Mouse (Mus musculus): ENCODE results near the gene Fzr1. TPM values are rescaled to one million over a fixed set of nuclear protein-coding genes. Genes with fewer than 3 reads are reported as not detected.

The Fzr1 gene
- total RNA-seq (2021): 10 to 100 TPM; 55.4 to 56.8 TPM

DNA sequence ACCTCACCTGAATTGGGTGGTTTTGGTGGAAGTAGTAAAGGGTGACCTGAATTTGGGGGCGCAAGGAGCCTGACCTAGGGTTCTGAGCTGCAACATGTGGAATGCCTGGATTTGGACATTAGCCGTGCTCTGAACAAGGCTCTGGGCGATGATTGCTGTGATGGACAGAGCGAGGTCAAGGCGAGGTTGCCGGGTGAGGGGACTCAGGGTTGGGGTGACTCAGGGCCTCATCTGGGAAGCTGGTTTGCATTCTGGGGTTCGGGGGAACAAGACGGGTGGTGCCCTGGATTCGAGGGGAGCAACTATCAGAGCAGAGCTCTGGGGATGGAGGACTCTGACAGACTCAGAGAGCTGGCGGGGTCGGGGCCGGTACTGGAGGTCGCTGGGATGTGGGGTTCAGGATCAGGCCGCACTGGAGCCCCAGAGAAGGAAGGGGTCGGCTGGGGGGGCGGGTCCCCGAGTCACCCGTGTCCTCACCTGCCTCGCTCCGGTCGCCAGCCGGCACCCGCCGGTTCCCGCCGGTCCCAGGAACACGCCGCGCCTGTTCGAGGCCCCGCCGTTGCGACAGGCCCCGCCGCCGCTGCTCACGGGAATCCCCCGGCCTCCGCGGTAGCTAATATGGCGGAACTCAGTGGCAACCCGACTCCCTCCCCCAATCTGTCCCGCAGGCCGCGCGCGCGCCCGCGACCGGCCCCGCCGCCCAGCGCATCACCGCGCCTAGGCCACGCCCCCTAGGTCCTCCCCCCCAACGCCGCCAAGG is at the start of gene Fzr1:
Gene Fzr1, minus strand, starts transcription at position 724 of the 760 bp plus-strand sequence.
- DNase-seq: no peak

DNA sequence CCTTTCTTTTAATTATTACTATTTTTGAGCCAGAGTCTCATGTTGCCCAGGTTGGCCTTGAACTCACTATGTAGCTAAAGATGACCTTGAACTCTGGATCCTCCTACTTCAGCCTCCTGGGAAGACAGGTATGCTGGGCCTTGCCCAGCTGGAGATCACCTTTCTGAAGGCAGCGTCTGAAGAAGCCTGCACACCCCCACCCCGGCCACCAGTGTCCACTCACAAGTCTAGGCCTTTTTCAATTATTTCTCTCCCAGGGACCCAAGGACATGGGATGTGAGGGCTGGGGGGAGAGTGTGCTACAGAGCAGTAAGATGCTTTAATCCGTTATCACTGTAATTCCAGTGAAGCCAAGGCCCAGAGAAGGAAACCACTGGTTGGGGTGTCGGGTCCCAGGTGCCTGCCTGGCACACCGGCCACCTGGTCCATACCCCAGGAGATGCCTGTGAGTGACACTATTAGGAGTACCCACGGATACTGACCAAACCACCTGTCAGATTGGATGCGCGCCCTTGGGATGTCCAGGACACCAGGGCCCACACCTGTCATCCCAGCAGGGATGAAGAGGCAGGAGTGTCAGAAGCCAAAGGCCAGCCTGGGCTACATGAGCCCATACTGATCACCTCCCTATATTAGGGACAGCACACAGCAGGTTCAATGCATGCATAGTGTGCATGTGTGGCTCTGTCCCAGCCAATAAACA is 49.6 kb upstream of the Fzr1 start:
- DNase-seq: peak; percentile 16

- no peak for DNase-seq
Observed at GRCm38 (mm10) chr10:81427327-81427726, 49.0 kb upstream of the Fzr1 start.

DNA sequence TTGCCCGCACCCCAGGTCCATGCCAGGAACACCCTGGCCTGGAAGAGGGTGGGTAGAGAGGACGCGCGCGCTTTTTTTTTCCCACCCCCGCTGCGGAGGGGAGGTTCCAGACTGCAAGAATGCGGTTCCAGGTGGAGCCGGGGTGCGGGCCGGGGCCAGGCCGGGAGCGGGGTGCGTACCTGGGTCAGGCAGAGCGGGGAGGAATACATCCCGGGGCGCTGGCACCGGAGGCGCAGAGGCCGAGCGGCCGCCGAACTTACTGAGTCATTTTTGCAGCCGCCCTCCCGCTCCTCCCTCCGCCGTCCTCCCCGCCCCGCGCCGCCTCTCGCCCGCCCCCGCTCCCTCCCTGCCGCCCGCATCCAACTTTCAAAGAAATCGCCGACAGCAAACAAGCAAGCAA is 48.6 kb upstream of the Fzr1 start:
- DNase-seq: peak; percentile 76

- peak; percentile 53 for DNase-seq
Observed at GRCm38 (mm10) chr10:81426081-81426671, 47.9 kb upstream of the Fzr1 start.

DNA sequence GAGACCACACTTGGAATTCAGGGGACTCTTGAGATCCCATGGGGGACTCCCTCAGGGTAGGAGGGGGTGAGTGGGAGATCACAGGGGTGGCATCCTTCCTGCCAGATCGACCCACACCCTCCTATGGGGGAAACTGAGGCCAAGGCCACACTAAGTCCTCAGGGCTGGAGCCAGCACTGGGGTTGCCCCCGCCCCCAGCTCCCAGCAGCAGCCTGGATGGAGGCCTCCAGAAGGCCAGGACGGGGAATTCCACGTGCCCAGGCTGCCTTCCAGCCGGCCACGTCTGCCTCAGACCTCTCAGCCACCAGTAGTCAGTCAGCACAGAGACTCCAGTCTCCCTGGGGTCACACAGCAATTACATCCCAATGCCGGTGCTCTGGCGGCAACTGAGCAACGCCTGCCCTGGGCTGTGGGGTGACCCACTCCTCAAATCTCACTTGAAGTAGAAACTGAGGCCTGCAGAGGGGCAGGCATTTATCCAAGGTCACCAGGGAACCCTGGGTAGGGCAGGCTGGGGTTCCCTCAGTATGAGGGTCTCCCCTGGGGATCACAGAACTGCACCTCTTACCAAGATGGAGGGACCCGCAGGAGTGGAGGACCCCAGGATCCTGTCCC is 47.0 kb upstream of the Fzr1 start:
- peak; percentile 64 for DNase-seq

DNA sequence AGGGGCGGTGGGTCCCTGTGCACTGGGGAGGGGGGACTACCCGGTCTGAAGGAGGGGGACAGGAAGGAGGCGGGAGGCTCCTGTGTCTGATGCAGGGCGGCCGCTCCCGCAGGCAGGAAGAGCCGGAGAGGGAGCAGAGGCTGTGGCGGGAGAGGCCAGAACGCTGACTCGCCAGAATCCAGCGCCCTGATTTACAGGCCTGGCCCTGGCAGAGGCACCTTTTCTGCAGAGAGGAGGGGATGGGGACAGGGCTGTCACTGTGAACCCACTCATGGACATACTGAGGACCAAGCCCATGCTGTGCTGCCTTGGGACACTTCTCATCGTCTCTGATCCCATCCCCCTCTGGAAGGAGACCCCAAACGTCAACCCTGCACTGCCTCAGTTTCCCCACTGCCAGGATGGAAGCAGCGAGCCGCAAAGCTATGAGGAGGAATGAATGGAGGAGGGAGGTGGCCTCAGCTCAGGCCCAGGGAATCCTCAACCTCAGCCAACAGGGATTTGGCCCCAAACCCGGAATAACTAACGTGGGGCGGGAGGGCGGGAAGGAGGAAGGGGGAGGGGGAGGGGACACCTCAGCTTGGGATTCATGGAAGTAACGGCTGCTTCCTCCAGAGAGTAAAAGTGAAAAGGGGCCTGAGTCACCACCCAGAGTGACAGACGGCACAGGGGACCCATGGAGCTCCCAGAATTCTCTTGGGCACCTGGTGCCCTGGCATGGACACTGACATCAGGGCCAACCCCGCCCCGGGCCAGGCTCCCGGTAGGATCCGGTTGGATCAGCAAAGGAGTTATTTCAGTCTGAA is 46.1 kb upstream of the Fzr1 start:
- peak; percentile 78 for DNase-seq

DNA sequence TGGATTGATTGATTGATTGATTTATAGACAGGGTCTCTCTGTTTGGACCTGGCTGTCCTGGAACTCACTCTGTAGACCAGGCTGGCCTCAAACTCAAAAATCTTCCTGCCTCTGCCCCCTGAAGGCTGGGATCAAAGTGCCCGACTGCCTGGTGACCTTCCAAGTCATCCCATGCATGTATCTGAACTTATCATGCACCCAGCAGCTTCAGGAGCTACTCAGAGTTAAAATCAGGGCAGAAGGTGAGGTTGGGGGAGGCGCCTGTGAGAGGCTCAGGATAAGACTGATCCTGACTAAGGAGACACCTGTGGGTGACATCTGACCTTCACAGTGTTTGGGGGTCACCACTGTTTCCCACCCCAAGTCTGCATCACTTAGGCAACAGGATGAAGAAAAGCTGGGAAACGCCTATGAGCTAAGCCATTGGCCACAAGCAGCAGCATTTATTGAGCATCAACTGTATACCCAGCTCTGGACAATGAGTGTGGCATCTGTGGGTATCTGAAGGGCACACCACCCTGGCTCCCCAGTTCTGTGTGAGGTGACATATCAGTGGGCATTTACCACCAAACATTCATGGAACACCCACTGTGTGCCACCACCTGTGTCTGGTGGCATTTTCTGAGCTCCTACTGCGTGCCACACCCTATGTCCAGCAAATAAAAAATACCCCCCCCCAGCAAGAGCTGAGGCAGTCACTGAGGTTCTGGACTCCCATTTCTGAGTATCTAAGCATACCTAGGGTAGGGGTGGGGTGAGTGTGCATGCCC is 45.3 kb upstream of the Fzr1 start:
- peak; percentile 7 for DNase-seq

DNA sequence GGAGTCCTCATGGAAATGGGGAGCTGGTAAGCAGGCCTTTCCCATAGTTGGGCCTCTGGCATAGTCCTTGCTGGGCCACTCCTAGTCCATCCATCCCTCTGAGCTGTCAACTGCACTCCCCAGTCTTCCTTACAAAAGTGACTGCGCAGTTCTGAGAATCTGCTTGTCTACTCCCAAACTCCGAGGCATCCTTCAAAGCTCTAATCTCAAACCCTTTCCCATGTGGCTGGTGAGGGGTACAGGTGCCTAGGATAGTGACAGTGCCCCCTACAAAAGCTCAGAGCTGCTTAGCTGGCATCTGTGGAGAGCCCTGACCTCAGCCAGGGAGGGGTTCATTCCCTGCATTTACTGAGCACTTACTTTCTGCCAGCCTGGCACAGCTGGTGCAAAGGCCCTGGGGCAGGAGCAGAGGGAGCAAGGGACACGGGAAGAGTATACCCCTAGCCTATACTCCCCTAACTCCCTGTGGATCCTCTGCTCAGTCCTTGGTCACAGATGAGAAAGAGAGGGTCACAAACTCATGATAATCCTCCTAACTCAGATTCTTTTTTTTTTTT is 44.4 kb upstream of the Fzr1 start:
- DNase-seq: peak; percentile 5

GRCm38 (mm10) chr10:81422191-81422590 is 43.9 kb upstream of the Fzr1 start:
- DNase-seq: peak; percentile 5

- DNase-seq: peak; percentile 32
Observed at GRCm38 (mm10) chr10:81421797-81422100, 43.4 kb upstream of the Fzr1 start.

DNA sequence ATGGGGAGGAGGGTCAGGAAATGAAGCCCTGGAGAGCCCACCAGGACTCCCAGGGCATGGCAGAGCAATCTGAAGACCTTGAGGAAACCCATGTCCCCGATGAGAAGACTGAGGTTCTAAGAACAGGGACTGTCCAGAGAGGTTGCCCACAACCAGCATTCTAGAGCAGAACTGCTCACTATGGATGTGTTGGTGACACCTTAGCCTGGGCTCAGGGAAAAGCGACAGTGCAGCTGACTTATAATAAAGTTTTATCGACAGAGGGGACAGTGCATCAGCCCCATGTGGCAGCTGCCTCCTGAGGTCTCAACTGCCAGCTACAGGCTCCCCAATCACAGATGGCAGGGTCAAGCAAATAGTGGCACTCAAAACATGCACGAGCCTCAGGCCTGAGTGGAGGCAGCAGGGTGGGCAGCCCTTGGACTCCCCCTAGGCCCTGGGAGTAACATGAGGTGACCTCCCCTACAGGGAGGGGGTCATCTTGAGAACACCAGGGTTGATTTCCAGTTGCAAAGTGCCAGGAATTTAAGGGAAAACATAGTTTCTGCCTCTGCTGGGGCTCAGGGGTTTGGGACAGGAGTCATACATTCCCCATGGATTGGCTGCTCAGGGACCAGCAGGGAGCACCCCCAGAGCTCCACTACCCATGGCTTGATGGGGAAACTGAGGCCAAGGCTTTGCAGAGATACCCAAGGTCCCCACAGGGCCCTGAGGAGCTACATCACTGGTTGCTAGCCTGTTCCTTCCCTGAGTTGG is 42.9 kb upstream of the Fzr1 start:
- DNase-seq: peak; percentile 5

GRCm38 (mm10) chr10:81420191-81420767 is 42.0 kb upstream of the Fzr1 start:
- DNase-seq: peak; percentile 9

DNA sequence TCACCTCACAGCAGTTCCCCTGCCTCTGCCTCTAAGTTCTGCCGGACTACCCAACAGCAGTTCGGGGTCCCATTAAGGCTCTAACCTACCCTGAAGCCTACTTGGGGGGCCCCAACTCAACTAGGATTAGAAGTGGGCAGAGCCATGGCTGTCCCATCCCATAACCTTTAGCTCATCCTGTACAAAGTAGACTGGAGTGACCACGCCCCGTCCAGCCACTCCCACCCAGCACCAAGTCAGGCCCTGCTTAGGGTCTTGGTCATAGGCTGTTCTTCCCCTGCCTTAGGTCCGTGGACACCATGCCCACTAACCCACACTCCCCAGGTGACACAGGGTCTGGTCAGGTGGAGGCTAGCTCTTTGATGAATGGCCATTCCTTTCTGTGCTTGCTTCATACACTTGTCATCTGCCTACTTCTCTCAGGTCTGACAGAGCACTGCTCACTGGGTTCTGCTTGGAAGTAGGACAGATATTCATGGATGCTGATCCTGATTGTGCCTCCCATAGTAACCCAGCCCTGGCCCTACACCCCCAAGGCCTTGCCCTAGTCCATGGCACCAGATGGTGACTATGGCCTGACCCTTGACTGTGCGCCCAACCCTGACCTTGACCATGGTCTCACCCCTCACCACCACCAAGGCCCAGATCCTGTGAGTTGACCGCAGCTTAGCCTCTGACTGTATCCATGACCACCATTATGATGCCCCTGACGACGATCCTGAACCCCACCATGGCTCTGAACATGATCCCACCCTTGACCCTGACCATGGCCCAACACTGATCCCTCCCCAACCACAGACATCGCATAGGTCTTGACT is 41.0 kb upstream of the Fzr1 start:
- DNase-seq: peak; percentile 6

- DNase-seq: peak; percentile 4
Observed at GRCm38 (mm10) chr10:81418216-81419070, 40.1 kb upstream of the Fzr1 start.

DNA sequence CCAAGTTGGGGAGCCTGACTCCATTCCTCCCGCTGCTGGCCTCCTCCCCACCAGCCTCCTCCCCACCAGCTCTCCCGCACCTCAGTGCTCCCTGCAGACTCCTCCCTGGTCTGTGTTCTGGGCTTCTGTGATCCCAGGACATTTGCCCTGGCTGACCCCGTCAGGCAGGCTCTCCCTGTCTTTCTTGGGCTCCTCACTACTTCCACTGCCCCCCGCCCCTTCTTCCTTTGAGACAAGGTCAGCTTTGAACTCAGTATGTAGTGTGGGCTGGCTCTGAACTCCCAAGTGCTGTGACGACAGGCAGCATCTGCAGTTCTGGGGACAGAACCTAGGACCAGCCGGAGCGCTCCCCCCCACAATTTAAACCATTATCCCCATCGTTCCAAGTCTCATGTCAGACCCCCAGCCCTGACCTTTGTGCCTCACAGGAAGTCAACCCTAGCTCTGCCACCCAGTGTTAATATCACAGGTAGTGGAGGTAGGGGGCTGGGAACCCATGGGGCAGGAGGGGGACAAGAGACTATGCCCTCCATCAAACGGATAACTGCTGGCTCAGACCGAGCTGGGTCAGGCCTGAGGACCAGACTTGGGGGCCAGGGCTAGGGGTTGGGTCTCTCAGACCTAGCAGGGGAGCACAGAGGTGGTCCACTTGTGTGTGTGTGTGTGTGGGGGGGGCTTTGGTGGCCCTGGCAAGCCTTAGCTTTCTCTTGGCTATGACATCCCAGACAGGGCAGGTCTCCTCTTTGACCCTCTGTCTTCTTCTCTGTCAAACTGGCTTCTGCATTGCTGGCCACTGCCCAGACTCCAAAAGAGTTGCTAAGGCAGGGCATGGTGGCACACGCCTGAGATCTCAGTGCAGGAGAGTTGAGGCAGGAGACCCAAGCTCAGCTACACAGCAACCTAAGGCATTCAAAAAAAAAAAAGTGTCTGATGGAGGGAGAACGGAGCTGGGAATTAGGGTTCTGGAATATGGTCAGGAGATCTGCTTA is 39.2 kb upstream of the Fzr1 start:
- DNase-seq: no peak
